Mouse (Mus musculus) ES-E14 (cell line): Measurements from ENCODE around the gene Myo16.

Experiments
- CHD2 ChIP-seq: IDR thresholded peaks from 2 replicates; pipeline ENCODE4 v1.6.1; 2014; ENCODE audit warnings: mild to moderate bottlenecking, low read depth, low read length, inconsistent platforms
- HCFC1 ChIP-seq: IDR thresholded peaks from 2 replicates; pipeline ENCODE4 v1.6.1; 2012; ENCODE audit warnings: low read length, inconsistent platforms, borderline replicate concordance; ENCODE audit not compliant: insufficient read depth
- MAFK ChIP-seq: IDR thresholded peaks from 2 replicates; pipeline ENCODE4 v1.6.1; 2014; ENCODE audit warnings: mild to moderate bottlenecking, low read depth, low read length, inconsistent platforms; ENCODE audit not compliant: insufficient read depth
- ZC3H11A ChIP-seq: IDR thresholded peaks from 2 replicates; pipeline ENCODE4 v1.6.1; 2012; ENCODE audit warnings: low read depth, mild to moderate bottlenecking, inconsistent platforms, low read length, borderline replicate concordance

- TF ChIP-seq HCFC1 (no peak), MAFK (no peak), CHD2 (no peak), ZC3H11A (no peak)
Observed at GRCm38 (mm10) chr8:10219761-10220276, 66.1 kb downstream of the Myo16 start.
